Mouse (Mus musculus): ENCODE measurements around the gene Fpr-rs7. TPM values are rescaled to one million over a fixed set of nuclear protein-coding genes. Genes with fewer than 3 reads are reported as not detected.

Gene Fpr-rs7
- total RNA-seq (2023), result not detected

GRCm38 (mm10) chr17:20114126-20114525 lies at the start of gene Fpr-rs7:
Fpr-rs7 (minus strand) TSS chr17:20114226.

Other genes with a start within 250 kb of the Fpr-rs7 start
- gene Vmn2r104, start 65.9 kb downstream of the Fpr-rs7 start, total RNA-seq (2023), result not detected
- not detected for gene Fpr-rs6, start 68.9 kb upstream of the Fpr-rs7 start, total RNA-seq (2023)
- not detected for gene Vmn2r105, start 120.8 kb upstream of the Fpr-rs7 start, total RNA-seq (2023)
- gene Vmn2r106, start 171.3 kb upstream of the Fpr-rs7 start, total RNA-seq (2023), result not detected
- gene Vmn2r107, start 231.0 kb upstream of the Fpr-rs7 start, total RNA-seq (2023), result not detected